13 mouse cellular contexts compared by ENCODE assay signal in the genomic region with DNA sequence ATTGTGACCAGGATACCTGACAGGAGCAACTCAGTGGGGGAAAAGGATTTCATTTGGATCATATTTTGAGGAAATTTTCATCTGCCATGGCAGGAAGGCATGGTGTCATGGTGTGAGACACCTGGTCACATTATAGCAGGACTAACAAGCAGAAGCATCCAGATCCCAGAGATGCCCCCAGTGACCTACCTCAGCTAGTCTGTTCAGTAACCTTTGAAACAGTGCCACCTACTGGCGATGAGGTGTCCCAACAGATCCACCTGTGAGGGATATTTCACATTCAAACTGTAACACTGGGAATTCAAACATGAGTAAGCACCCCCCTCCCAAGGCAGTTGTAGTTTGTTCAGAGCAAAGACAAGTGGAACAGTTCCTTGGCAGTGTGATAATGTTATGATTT.
DNase-seq lines count a peak whose midpoint lies in the region; ATAC-seq and TF ChIP-seq lines count a peak whose summit lies in the region.
"Had no signal": no experiment of that assay in that cellular context is flagged by ENCODE, and none has a peak within 500 bp of the region (broad histone marks: within the 10 kb centered on the region; RNA-seq: fewer than 3 reads in every experiment).

No protein-coding gene starts in this region.

- 67% methylated on average over 1 of the region's 1 CpGs for WGBS in liver, postnatal 0 days (ENCODE audit: insufficient replicate concordance)

- ATAC-seq in liver, postnatal 0 days: no peak
- no peak for ATAC-seq in erythroblast, adult 5-6 weeks (replicated peaks; ENCODE audit: low FRiP score, poor library complexity, severe bottlenecking)
- ATAC-seq: inflammation-experienced regulatory T-cells, adult 6 months had no signal

- no peak for TF ChIP-seq POLR2A in MEL (IDR thresholded peaks at IDR 0.05; ENCODE audit: control insufficient read depth in 1 of 2, insufficient read depth in 1 of 2, low read depth in 1 of 2, low read length in 2 of 2, poor library complexity in 1 of 2)
- no peak for TF ChIP-seq POLR2A in cortical plate, adult 2 months (IDR thresholded peaks at IDR 0.05; ENCODE audit: extremely low read depth, insufficient read depth, low read length)

- no peak for TF ChIP-seq EP300 in liver, postnatal 0 days (IDR thresholded peaks at IDR 0.05; ENCODE audit: low read depth)
- TF ChIP-seq EP300 in MEL (IDR thresholded peaks at IDR 0.05; ENCODE audit: low read depth in 1 of 2, low read length in 2 of 2): no peak

- H3K4me2 ChIP-seq in liver, postnatal 0 days (ENCODE audit: low read depth, low read length): no peak overlapping the region
- H3K4me2 ChIP-seq: liver, embryonic 13.5 days had no signal

- H3K36me3 ChIP-seq in liver, postnatal 0 days (replicated peaks; ENCODE audit: insufficient read depth, low read length): no peaks in the 10 kb centered on the region
- no peaks in the 10 kb centered on the region for H3K36me3 ChIP-seq in MEL (ENCODE audit: control insufficient read depth in 1 of 2, insufficient read depth in 2 of 2, low read length in 2 of 2)
- H3K36me3 ChIP-seq: liver, embryonic 13.5 days had no signal

- TF ChIP-seq RAD21 in MEL (IDR thresholded peaks at IDR 0.05; ENCODE audit: low read depth, low read length): peak; percentile 36

- no peak overlapping the region for H3K4me3 ChIP-seq in gastrocnemius, adult 2 months
- H3K4me3 ChIP-seq in liver, postnatal 0 days (ENCODE audit: low read depth, low read length): no peak overlapping the region
- no peak overlapping the region for H3K4me3 ChIP-seq in MEL (ENCODE audit: control insufficient read depth in 1 of 2, insufficient read depth in 1 of 2, low read depth in 2 of 2, low read length in 2 of 2)
- H3K4me3 ChIP-seq in cortical plate, adult 2 months (ENCODE audit: insufficient read depth, low read length): no peak overlapping the region
- H3K4me3 ChIP-seq: liver, embryonic 13.5 days; megakaryocyte, embryonic 14.5 days had no signal

- no peaks in the 10 kb centered on the region for H3K4me1 ChIP-seq in liver, postnatal 0 days (ENCODE audit: insufficient read depth)
- no peaks in the 10 kb centered on the region for H3K4me1 ChIP-seq in MEL (ENCODE audit: control insufficient read depth in 1 of 2, insufficient read depth in 2 of 2, low read length in 2 of 2)
- H3K4me1 ChIP-seq in cortical plate, adult 2 months (ENCODE audit: control insufficient read depth, insufficient read depth, low read length): no peaks in the 10 kb centered on the region
- H3K4me1 ChIP-seq: liver, embryonic 13.5 days; megakaryocyte, embryonic 14.5 days had no signal

- H3K9me3 ChIP-seq in liver, postnatal 0 days (ENCODE audit: low read length): peaks cover 3% of the 10 kb centered on the region; the same call in 1 of the 2 replicates
- no peaks in the 10 kb centered on the region for H3K9me3 ChIP-seq in MEL (replicated peaks; ENCODE audit: insufficient read depth, low read length)

- no peaks in the 10 kb centered on the region for H3K79me2 ChIP-seq in MEL (ENCODE audit: control insufficient read depth, insufficient read depth, low read length, poor library complexity)

- H3K27ac ChIP-seq in gastrocnemius, adult 2 months: no peak overlapping the region
- no peak overlapping the region for H3K27ac ChIP-seq in liver, postnatal 0 days (ENCODE audit: low read depth)
- H3K27ac ChIP-seq in MEL (ENCODE audit: control insufficient read depth, low read depth, low read length): no peak overlapping the region
- H3K27ac ChIP-seq in cortical plate, adult 2 months (ENCODE audit: insufficient read depth, low read length): no peak overlapping the region
- H3K27ac ChIP-seq: liver, embryonic 13.5 days had no signal

- no peak overlapping the region for H3K9ac ChIP-seq in liver, postnatal 0 days (replicated peaks)
- H3K9ac ChIP-seq in MEL (ENCODE audit: control insufficient read depth, low read depth, low read length, poor library complexity, severe bottlenecking): no peak overlapping the region
- H3K9ac ChIP-seq: liver, embryonic 13.5 days had no signal

- H3K27me3 ChIP-seq in liver, postnatal 0 days (ENCODE audit: insufficient read depth, low read length): no peaks in the 10 kb centered on the region
- H3K27me3 ChIP-seq in MEL (ENCODE audit: control insufficient read depth in 1 of 2, insufficient read depth in 2 of 2, low read length in 2 of 2): no peaks in the 10 kb centered on the region
- H3K27me3 ChIP-seq: liver, embryonic 13.5 days; megakaryocyte, embryonic 14.5 days had no signal

- no peak for DNase-seq in gastrocnemius, adult 2 months
- DNase-seq in gastrocnemius, postnatal 25 days: no peak
- DNase-seq in liver, postnatal 0 days: no peak
- no peak for DNase-seq in liver
- peak; percentile 6 for DNase-seq in MEL (ENCODE audit: low read depth, low spot score)
- no peak for DNase-seq in kidney, postnatal 14 days
- DNase-seq: heart, adult 18-20 months; kidney, postnatal 4 days; liver, embryonic 13.5 days had no signal

- intact Hi-C loops in gastrocnemius, adult 2 months (cut with DNase I): no loop called here

- TF ChIP-seq CTCF in gastrocnemius, adult 2 months (IDR thresholded peaks at IDR 0.05): peak; percentile 47
- TF ChIP-seq CTCF in liver, postnatal 0 days (IDR thresholded peaks at IDR 0.05; ENCODE audit: low read depth): peak; percentile 44; the same call in 1 of the 2 replicates
- peak; percentile 13 to 43 (median 42); a peak in 4 of 6 replicates for TF ChIP-seq CTCF in MEL (IDR thresholded peaks at IDR 0.05 in 2 of 3, conservative IDR thresholded peaks at IDR 0.05 in 1 of 3; ENCODE audit: control insufficient read depth in 1 of 3, insufficient read depth in 1 of 3, low read depth in 2 of 3, low read length in 3 of 3, poor library complexity in 1 of 3, severe bottlenecking in 1 of 3)
- TF ChIP-seq CTCF in cortical plate, adult 2 months (IDR thresholded peaks at IDR 0.05; ENCODE audit: extremely low read depth, insufficient read depth, low read length): peak; percentile 15; the same call in 1 of the 2 replicates

TF ChIP-seq in MEL, 35 proteins besides CTCF, POLR2A, EP300 and RAD21:
- peak; percentile 35; the same call in 1 of the 2 replicates for TF ChIP-seq SMC3 (IDR thresholded peaks at IDR 0.05; ENCODE audit: low read depth, low read length)
- no peak for TF ChIP-seq UBTF (IDR thresholded peaks at IDR 0.05; ENCODE audit: borderline replicate concordance, insufficient read depth, low read depth, low read length)
